Mouse (Mus musculus): ENCODE measurements at regions not wholly inside any gene's neighbourhood (a gene's known extent, or its start where the extent isn't known, plus 50 kb on each side); places are given as distances from the start of the nearest gene placed in this dataset.
"Not testable (repeated sequence)": the region's sequence is repeated elsewhere in the genome, so short reads cannot be mapped to it uniquely, and the experiment has no call there.

- no peak for DNase-seq
These were observed 220.8 kb upstream of the Irx1 start for GRCm38 (mm10) chr13:72184116-72184845.

GRCm38 (mm10) chr13:72184846-72185118 lies 221.3 kb upstream of the Irx1 start:
- DNase-seq: no peak

- no peak for DNase-seq
These were observed 232.4 kb upstream of the Irx1 start for GRCm38 (mm10) chr13:72195881-72196280.

GRCm38 (mm10) chr13:72198341-72199105 lies 235.0 kb upstream of the Irx1 start:
- no peak for DNase-seq

GRCm38 (mm10) chr13:72209518-72209917 lies 246.0 kb upstream of the Irx1 start:
- DNase-seq: no peak

- DNase-seq: no peak
These were observed 246.5 kb upstream of the Irx1 start for GRCm38 (mm10) chr13:72209946-72210456.

- DNase-seq: no peak
These were observed 247.2 kb upstream of the Irx1 start for GRCm38 (mm10) chr13:72210474-72211309.

- no peak for DNase-seq
These were observed 248.2 kb upstream of the Irx1 start for GRCm38 (mm10) chr13:72211716-72212115.

- no peak for DNase-seq
These were observed 249.2 kb upstream of the Irx1 start for GRCm38 (mm10) chr13:72212747-72213146.

GRCm38 (mm10) chr13:72219329-72219728 lies 255.8 kb upstream of the Irx1 start:
- no peak for DNase-seq

GRCm38 (mm10) chr13:72227102-72227501 lies 263.6 kb upstream of the Irx1 start:
- no peak for DNase-seq

- no peak for DNase-seq
These were observed 267.6 kb upstream of the Irx1 start for GRCm38 (mm10) chr13:72231032-72231591.

GRCm38 (mm10) chr13:72232080-72232479 lies 268.6 kb upstream of the Irx1 start:
- no peak for DNase-seq

GRCm38 (mm10) chr13:72241919-72242318 lies 278.4 kb upstream of the Irx1 start:
- no peak for DNase-seq

- DNase-seq: no peak
These were observed 286.9 kb upstream of the Irx1 start for GRCm38 (mm10) chr13:72250419-72250818.

- not testable (repeated sequence) for DNase-seq
These were observed 289.7 kb upstream of the Irx1 start for GRCm38 (mm10) chr13:72253242-72253641.

GRCm38 (mm10) chr13:72258794-72259193 lies 295.3 kb upstream of the Irx1 start:
- peak; percentile 21 for DNase-seq

GRCm38 (mm10) chr13:72264416-72264815 lies 300.9 kb upstream of the Irx1 start:
- no peak for DNase-seq

- no peak for DNase-seq
These were observed 301.6 kb upstream of the Irx1 start for GRCm38 (mm10) chr13:72265116-72265515.

GRCm38 (mm10) chr13:72265650-72266049 lies 302.1 kb upstream of the Irx1 start:
- DNase-seq: no peak

GRCm38 (mm10) chr13:72266174-72266768 lies 302.7 kb upstream of the Irx1 start:
- DNase-seq: no peak

- DNase-seq: no peak
These were observed 316.8 kb upstream of the Irx1 start for GRCm38 (mm10) chr13:72280343-72280742.

GRCm38 (mm10) chr13:72280871-72281270 lies 317.3 kb upstream of the Irx1 start:
- DNase-seq: no peak
